Comparison of ENCODE assay signal across 11 mouse cellular contexts in genomic region chr5:74874691-74875090, GRCm38 (mm10).
DNase-seq lines count a peak whose midpoint lies in the region; ATAC-seq lines count a peak whose summit lies in the region.
"Had no signal": no experiment of that assay in that cellular context is flagged by ENCODE, and none has a peak within 500 bp of the region (broad histone marks: within the 10 kb centered on the region; RNA-seq: fewer than 3 reads in every experiment).

No protein-coding gene starts in this region.

- DNase-seq in hindbrain, embryonic 10.5 days (ENCODE audit: low spot score) = peak; percentile 42
- DNase-seq in embryo, embryonic 10.5 days (ENCODE audit: low spot score) = peak; percentile 44
- peak; percentile 26 for DNase-seq in kidney, postnatal 10 days
- peak; percentile 7 for DNase-seq in skeletal muscle tissue, adult 2 months (ENCODE audit: low read depth, low spot score)
- DNase-seq in layer of hippocampus, adult 8-10 months (ENCODE audit: low spot score in 2 of 2) = no peak
- no peak for DNase-seq in frontal cortex, adult 2 months (ENCODE audit: extremely low spot score in 1 of 2, low spot score in 1 of 2)
- DNase-seq: gastrocnemius, adult 2 months; retina, postnatal 1 day had no signal

- H3K4me1 ChIP-seq in hindbrain, embryonic 10.5 days (replicated peaks) = peaks cover 20% of the 10 kb centered on the region
- peaks cover 3% of the 10 kb centered on the region for H3K4me1 ChIP-seq in hindbrain, embryonic 16.5 days (ENCODE audit: control insufficient read depth, insufficient read depth, low read depth, low read length)

- peak overlapping the region; percentile 29; the same call in 1 of the 2 replicates for H3K27ac ChIP-seq in hindbrain, embryonic 10.5 days
- H3K27ac ChIP-seq in hindbrain, embryonic 16.5 days (ENCODE audit: low read depth, low read length) = no peak overlapping the region
- H3K27ac ChIP-seq: gastrocnemius, adult 2 months; limb, embryonic 13.5 days had no signal

- no peaks in the 10 kb centered on the region for H3K9me3 ChIP-seq in hindbrain, embryonic 10.5 days
- H3K9me3 ChIP-seq in hindbrain, embryonic 16.5 days (ENCODE audit: control insufficient read depth, low read length) = no peaks in the 10 kb centered on the region
- H3K9me3 ChIP-seq: limb, embryonic 13.5 days had no signal

- H3K9ac ChIP-seq in hindbrain, embryonic 16.5 days (ENCODE audit: low read depth, low read length) = no peak overlapping the region
- H3K9ac ChIP-seq: limb, embryonic 13.5 days had no signal

- 0 out of 2 replicates have a peak, but pooled peaks cover 9% of the 10 kb centered on the region for H3K27me3 ChIP-seq in hindbrain, embryonic 10.5 days (ENCODE audit: insufficient read depth, poor library complexity, severe bottlenecking)
- no peaks in the 10 kb centered on the region for H3K27me3 ChIP-seq in hindbrain, embryonic 16.5 days (replicated peaks; ENCODE audit: control insufficient read depth, insufficient read depth, low read length)
- H3K27me3 ChIP-seq: limb, embryonic 13.5 days had no signal

- 45% methylated on average over 6 of the region's 6 CpGs for WGBS in hindbrain, embryonic 10.5 days
- 68% methylated on average over 6 of the region's 6 CpGs for whole genome bisulfite sequencing in hindbrain, embryonic 16.5 days

- no peak overlapping the region for H3K4me2 ChIP-seq in hindbrain, embryonic 16.5 days (ENCODE audit: low read length)
- H3K4me2 ChIP-seq: limb, embryonic 13.5 days had no signal

- no peak; the same call in 1 of the 2 replicates for ATAC-seq in hindbrain, embryonic 16.5 days
- ATAC-seq: inflammation-experienced regulatory T-cells, adult 6 months had no signal

- no peak overlapping the region for H3K4me3 ChIP-seq in hindbrain, embryonic 10.5 days
- H3K4me3 ChIP-seq in hindbrain, embryonic 16.5 days (ENCODE audit: low read length) = no peak overlapping the region
- H3K4me3 ChIP-seq: gastrocnemius, adult 2 months; limb, embryonic 13.5 days had no signal

- H3K36me3 ChIP-seq in hindbrain, embryonic 10.5 days = no peaks in the 10 kb centered on the region
- H3K36me3 ChIP-seq in hindbrain, embryonic 16.5 days (ENCODE audit: control insufficient read depth, insufficient read depth, low read length) = no peaks in the 10 kb centered on the region
- H3K36me3 ChIP-seq: limb, embryonic 13.5 days had no signal

Comparison
In these comparisons a context has a peak if more than half of its experiments do, and no peak if none do; other contexts are left out.
1. DNase-seq: peak in hindbrain, embryonic 10.5 days (single experiment), embryo, embryonic 10.5 days (single experiment), kidney, postnatal 10 days (single experiment) and skeletal muscle tissue, adult 2 months (single experiment); none in layer of hippocampus, adult 8-10 months (0 of 2) and frontal cortex, adult 2 months (0 of 2).